In the genomic region with DNA sequence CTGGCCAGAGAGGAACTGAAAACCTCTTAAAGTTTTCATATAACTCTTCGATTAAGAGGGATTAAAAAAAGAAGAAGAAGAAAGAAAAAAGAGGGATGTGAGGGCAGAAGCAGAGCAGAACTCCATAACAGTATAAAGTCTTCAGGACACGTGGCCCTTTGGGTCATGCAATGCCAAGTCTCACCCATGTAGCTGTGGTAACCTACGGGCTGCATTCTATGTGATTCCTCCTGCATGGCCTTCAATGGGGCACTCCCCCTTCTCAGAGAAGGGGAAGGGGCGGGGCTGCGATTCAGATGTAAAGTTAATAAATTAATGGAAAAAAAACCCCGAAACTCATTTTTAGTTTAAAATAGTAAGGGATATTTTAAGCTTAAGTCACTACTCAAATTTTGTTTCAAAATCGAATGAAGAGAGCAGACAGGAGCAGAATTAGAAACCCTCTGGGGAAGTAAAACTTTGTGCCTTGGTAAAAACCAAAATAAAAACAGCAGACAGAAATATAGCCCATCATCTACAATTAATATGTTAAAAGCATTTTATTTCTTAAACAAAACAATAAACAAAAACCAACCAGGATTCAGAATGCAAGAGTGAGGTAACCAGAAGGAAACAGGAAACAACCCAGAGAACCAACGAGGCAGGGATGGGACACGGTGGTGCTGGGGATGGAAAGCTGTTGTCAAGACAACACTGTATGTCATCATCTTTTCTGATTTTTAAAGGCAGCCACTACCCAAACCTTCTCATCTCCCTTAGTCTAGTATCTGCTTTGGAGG, we compare ENCODE assay signal across 20 mouse cellular contexts. TPM values are rescaled to one million over a fixed set of nuclear protein-coding genes. Genes with fewer than 3 reads are reported as not detected.
DNase-seq lines count a peak whose midpoint lies in the region; ATAC-seq and TF ChIP-seq lines count a peak whose summit lies in the region.
"Had no signal": no experiment of that assay in that cellular context is flagged by ENCODE, and none has a peak within 500 bp of the region (broad histone marks: within the 10 kb centered on the region; RNA-seq: fewer than 3 reads in every experiment).

No protein-coding gene starts in this region.

- no peak for TF ChIP-seq EP300 in CH12.LX (IDR thresholded peaks at IDR 0.05; ENCODE audit: low read length)

- peaks cover 10% of the 10 kb centered on the region for H3K36me3 ChIP-seq in heart, embryonic 10.5 days
- H3K36me3 ChIP-seq in limb, embryonic 15.5 days = peaks cover 29% of the 10 kb centered on the region
- peaks cover 37% of the 10 kb centered on the region for H3K36me3 ChIP-seq in limb, embryonic 10.5 days
- peaks cover 0 to 26% of the 10 kb centered on the region in 2 experiments for H3K36me3 ChIP-seq in CH12.LX (replicated peaks in 1 of 2; ENCODE audit: control insufficient read depth in 1 of 2, insufficient read depth in 1 of 2, low read length in 1 of 2)
- H3K36me3 ChIP-seq in forebrain, embryonic 11.5 days (ENCODE audit: control insufficient read depth, insufficient read depth, low read length) = no peaks in the 10 kb centered on the region; the same call in 1 of the 2 replicates

- in situ Hi-C loops in CH12.LX (cut with MboI; ENCODE audit: low pct_ligation_motif_present, low pct_unique_long_range_greater_than_20kb, low sequenced_read_pairs) = no loop called here

- dilution Hi-C loops in CH12.LX (cut with MboI; ENCODE audit: extremely low pct_ligation_motif_present, extremely low pct_unique_long_range_greater_than_20kb, low sequenced_read_pairs) = no loop called here

- no peaks in the 10 kb centered on the region for H3K9me3 ChIP-seq in heart, embryonic 10.5 days
- H3K9me3 ChIP-seq in limb, embryonic 15.5 days = no peaks in the 10 kb centered on the region
- H3K9me3 ChIP-seq in limb, embryonic 10.5 days (replicated peaks) = no peaks in the 10 kb centered on the region
- no peaks in the 10 kb centered on the region for H3K9me3 ChIP-seq in CH12.LX (replicated peaks; ENCODE audit: low read length)
- H3K9me3 ChIP-seq in forebrain, embryonic 11.5 days (ENCODE audit: control insufficient read depth, low read length) = no peaks in the 10 kb centered on the region
- H3K9me3 ChIP-seq: G1E; hindbrain, embryonic 15.5 days; midbrain, embryonic 10.5 days; neural tube, embryonic 15.5 days had no signal

- DNase-seq in heart, embryonic 10.5 days (ENCODE audit: low spot score) = no peak
- DNase-seq in heart, adult 18-20 months = no peak
- no peak for DNase-seq in limb, embryonic 10.5 days (ENCODE audit: low spot score)
- peak; percentile 90 for DNase-seq in CH12.LX (ENCODE audit: extremely low read depth)
- DNase-seq in adrenal gland, adult 8-10 months = no peak
- no peak for DNase-seq in forebrain, embryonic 11.5 days (ENCODE audit: low spot score)
- DNase-seq: embryo, embryonic 11 days; layer of hippocampus, adult 9-11 months; lung, postnatal 10 days; right cerebral cortex, postnatal 4 days had no signal

- no peaks in the 10 kb centered on the region for H3K79me2 ChIP-seq in CH12.LX (replicated peaks; ENCODE audit: control insufficient read depth, extremely low read depth, insufficient read depth, poor library complexity, severe bottlenecking)

- TF ChIP-seq POLR2A in CH12.LX (IDR thresholded peaks at IDR 0.05; ENCODE audit: low read depth, low read length) = 0 out of 2 replicates have a peak, but pooled peaks have one; percentile 30

- TF ChIP-seq RAD21 in CH12.LX (IDR thresholded peaks at IDR 0.05; ENCODE audit: low read depth, low read length) = no peak

- TF ChIP-seq CTCF in CH12.LX (conservative IDR thresholded peaks at IDR 0.05 in 1 of 2, IDR thresholded peaks at IDR 0.05 in 1 of 2; ENCODE audit: low read depth in 2 of 2, low read length in 2 of 2) = no peak

- no peak for ATAC-seq in limb, embryonic 15.5 days (ENCODE audit: insufficient number of reproducible peaks, low FRiP score, low TSS enrichment, low read depth)
- 0 out of 2 replicates have a peak, but pooled peaks have one; percentile 17 for ATAC-seq in megakaryocyte progenitor cell, adult 5-6 weeks (replicated peaks; ENCODE audit: poor library complexity)
- no peak for ATAC-seq in forebrain, embryonic 11.5 days (replicated peaks; ENCODE audit: low FRiP score)
- ATAC-seq: forebrain, embryonic 14.5 days; intestine, postnatal 0 days had no signal

- peak overlapping the region; percentile 69; the same call in 1 of the 2 replicates for H3K27ac ChIP-seq in heart, embryonic 10.5 days
- H3K27ac ChIP-seq in limb, embryonic 15.5 days = 0 out of 2 replicates have a peak overlapping the region, but pooled peaks have one; percentile 27
- H3K27ac ChIP-seq in limb, embryonic 10.5 days = no peak overlapping the region
- H3K27ac ChIP-seq in CH12.LX (ENCODE audit: insufficient read depth, low read depth) = peak overlapping the region; percentile 79
- no peak overlapping the region for H3K27ac ChIP-seq in forebrain, embryonic 11.5 days (ENCODE audit: low read depth, low read length)
- H3K27ac ChIP-seq: hindbrain, embryonic 15.5 days; kidney, postnatal 0 days; midbrain, embryonic 10.5 days; neural tube, embryonic 15.5 days had no signal

- no peak overlapping the region for H3K9ac ChIP-seq in limb, embryonic 15.5 days
- H3K9ac ChIP-seq in CH12.LX (ENCODE audit: insufficient read depth, low read depth) = peak overlapping the region; percentile 63
- H3K9ac ChIP-seq in forebrain, embryonic 11.5 days (ENCODE audit: low read length) = no peak overlapping the region
- H3K9ac ChIP-seq: hindbrain, embryonic 15.5 days; neural tube, embryonic 15.5 days had no signal

- peaks cover 15% of the 10 kb centered on the region; the same call in 1 of the 2 replicates for H3K4me1 ChIP-seq in heart, embryonic 10.5 days
- H3K4me1 ChIP-seq in limb, embryonic 15.5 days = no peaks in the 10 kb centered on the region
- 0 out of 2 replicates have a peak, but pooled peaks cover under 1% of the 10 kb centered on the region for H3K4me1 ChIP-seq in limb, embryonic 10.5 days
- peaks cover 13 to 39% of the 10 kb centered on the region in 2 experiments for H3K4me1 ChIP-seq in CH12.LX (ENCODE audit: control insufficient read depth in 1 of 2, insufficient read depth in 2 of 2)
- H3K4me1 ChIP-seq in forebrain, embryonic 11.5 days (replicated peaks; ENCODE audit: control insufficient read depth, insufficient read depth, low read length) = no peaks in the 10 kb centered on the region
- H3K4me1 ChIP-seq: hindbrain, embryonic 15.5 days; midbrain, embryonic 10.5 days; neural tube, embryonic 15.5 days had no signal

- WGBS in heart, embryonic 10.5 days = 85% methylated on average over 9 of the region's 9 CpGs
- WGBS in limb, embryonic 15.5 days = 80% methylated on average over 9 of the region's 9 CpGs
- 89% methylated on average over 9 of the region's 9 CpGs for WGBS in limb, embryonic 10.5 days
- 87% methylated on average over 9 of the region's 9 CpGs for WGBS in forebrain, embryonic 11.5 days

- no peak overlapping the region for H3K4me3 ChIP-seq in heart, embryonic 10.5 days
- no peak overlapping the region for H3K4me3 ChIP-seq in limb, embryonic 15.5 days
- H3K4me3 ChIP-seq in limb, embryonic 10.5 days = no peak overlapping the region
- H3K4me3 ChIP-seq in CH12.LX (replicated peaks in 1 of 3; ENCODE audit: low read depth in 2 of 3, low read length in 2 of 3, poor library complexity in 1 of 3) = peak overlapping the region in 1 of 3 experiments; percentile 13
- H3K4me3 ChIP-seq in forebrain, embryonic 11.5 days (ENCODE audit: low read depth, low read length) = no peak overlapping the region
- H3K4me3 ChIP-seq: hindbrain, embryonic 15.5 days; midbrain, embryonic 10.5 days; neural tube, embryonic 15.5 days had no signal

- H3K27me3 ChIP-seq in heart, embryonic 10.5 days (ENCODE audit: insufficient read depth, poor library complexity, severe bottlenecking) = no peaks in the 10 kb centered on the region
- no peaks in the 10 kb centered on the region for H3K27me3 ChIP-seq in limb, embryonic 15.5 days
- no peaks in the 10 kb centered on the region for H3K27me3 ChIP-seq in limb, embryonic 10.5 days (ENCODE audit: low read depth, poor library complexity, severe bottlenecking)
- no peaks in the 10 kb centered on the region for H3K27me3 ChIP-seq in CH12.LX (replicated peaks)
- H3K27me3 ChIP-seq in forebrain, embryonic 11.5 days (ENCODE audit: control insufficient read depth, insufficient read depth, low read length) = no peaks in the 10 kb centered on the region
- H3K27me3 ChIP-seq: hindbrain, embryonic 15.5 days; neural tube, embryonic 15.5 days had no signal

- no peak overlapping the region for H3K4me2 ChIP-seq in limb, embryonic 15.5 days
- H3K4me2 ChIP-seq in CH12.LX (ENCODE audit: insufficient read depth, low read depth, poor library complexity, severe bottlenecking) = peak overlapping the region; percentile 91
- H3K4me2 ChIP-seq in forebrain, embryonic 11.5 days (ENCODE audit: low read depth, low read length, severe bottlenecking) = no peak overlapping the region
- H3K4me2 ChIP-seq: hindbrain, embryonic 15.5 days; neural tube, embryonic 15.5 days had no signal

RNA-seq across cellular contexts. Expression of gene Hacl1, which starts 55.3 kb away (rescaled TPM):
- 7.8 and 8.8 TPM in 2 replicates for polyA plus RNA-seq in heart, embryonic 10.5 days (2016; fragmentation: Nextera tagmentation; extraction: Ambion mirVana)
- 10 to 100 TPM; 10.9 to 11.5 TPM for total RNA-seq in heart, adult 18-20 months (2021)
- 12.2 and 14.7 TPM in 2 replicates for polyA plus RNA-seq in limb, embryonic 15.5 days (2015; fragmentation: Nextera tagmentation; extraction: Ambion mirVana)
- polyA plus RNA-seq in limb, embryonic 10.5 days (2016; fragmentation: Nextera tagmentation; extraction: Ambion mirVana) = 6.1 and 9.4 TPM in 2 replicates
- 14.3 and 20.2 TPM in 2 replicates for total RNA-seq in CH12.LX (2012; rRNA removed)
- 22.6 and 23.7 TPM in 2 replicates for total RNA-seq in CH12.LX (2014; rRNA removed)
- polyA plus RNA-seq in CH12.LX (2012; ENCODE audit: insufficient read length, low read depth) = 13.6 and 13.7 TPM in 2 replicates
- total RNA-seq in megakaryocyte progenitor cell, adult 5-6 weeks (2015) = 13.3 and 18.9 TPM in 2 replicates
- 34.8 and 35.6 TPM in 2 replicates for total RNA-seq in megakaryocyte progenitor cell, adult 5-6 weeks (2017)
- 10 to 100 TPM; 30.2 to 50.3 (median 41.6) TPM for total RNA-seq in adrenal gland, adult 8-10 months (2022)
- 6.9 and 9.4 TPM in 2 replicates for polyA plus RNA-seq in forebrain, embryonic 11.5 days (2014; fragmentation: Nextera tagmentation; extraction: Ambion mirVana)

RNA-seq across cellular contexts. Expression of gene Btd, which starts 55.6 kb away (rescaled TPM):
- polyA plus RNA-seq in heart, embryonic 10.5 days (2016; fragmentation: Nextera tagmentation; extraction: Ambion mirVana) = 21.2 and 23.8 TPM in 2 replicates
- total RNA-seq in heart, adult 18-20 months (2021) = 10 to 100 TPM in 1 of 2 experiments, 1 to 10 TPM in 1; 7.8 to 13.2 TPM
- polyA plus RNA-seq in limb, embryonic 15.5 days (2015; fragmentation: Nextera tagmentation; extraction: Ambion mirVana) = 37.1 and 37.8 TPM in 2 replicates
- polyA plus RNA-seq in limb, embryonic 10.5 days (2016; fragmentation: Nextera tagmentation; extraction: Ambion mirVana) = 12.1 and 16.3 TPM in 2 replicates
- 14.1 and 16.2 TPM in 2 replicates for total RNA-seq in CH12.LX (2012; rRNA removed)
- 22.5 and 23.0 TPM in 2 replicates for total RNA-seq in CH12.LX (2014; rRNA removed)
- polyA plus RNA-seq in CH12.LX (2012; ENCODE audit: insufficient read length, low read depth) = 18.2 and 25.4 TPM in 2 replicates
- 14.7 and 15.6 TPM in 2 replicates for total RNA-seq in megakaryocyte progenitor cell, adult 5-6 weeks (2015)
- total RNA-seq in megakaryocyte progenitor cell, adult 5-6 weeks (2017) = 8.1 and 14.3 TPM in 2 replicates
- total RNA-seq in adrenal gland, adult 8-10 months (2022) = 10 to 100 TPM; 49.5 to 78.3 (median 62.2) TPM
- polyA plus RNA-seq in forebrain, embryonic 11.5 days (2014; fragmentation: Nextera tagmentation; extraction: Ambion mirVana) = 13.4 and 13.5 TPM in 2 replicates

RNA-seq across cellular contexts. Expression of gene Gm49387, which starts 55.7 kb away (rescaled TPM):
- polyA plus RNA-seq in heart, embryonic 10.5 days (2016; fragmentation: Nextera tagmentation; extraction: Ambion mirVana) = 0.74 and 2.4 TPM in 2 replicates
- total RNA-seq in heart, adult 18-20 months (2021) = 1 to 10 TPM in 1 of 2 experiments, not detected in 1; 2.1 TPM
- 0.97 and 1.7 TPM in 2 replicates for polyA plus RNA-seq in limb, embryonic 15.5 days (2015; fragmentation: Nextera tagmentation; extraction: Ambion mirVana)
- polyA plus RNA-seq in limb, embryonic 10.5 days (2016; fragmentation: Nextera tagmentation; extraction: Ambion mirVana) = 0.36 and 0.50 TPM in 2 replicates
- total RNA-seq in CH12.LX (2012; rRNA removed) (not detected in 2 replicates), CH12.LX (2014; rRNA removed) (not detected in 2 replicates)
- polyA plus RNA-seq in CH12.LX (2012; ENCODE audit: insufficient read length, low read depth) = 0.71 TPM in 1 of 2 replicates, not detected in the other
- not detected in 2 replicates for total RNA-seq in megakaryocyte progenitor cell, adult 5-6 weeks (2015)
- not detected in 2 replicates for total RNA-seq in megakaryocyte progenitor cell, adult 5-6 weeks (2017)
- total RNA-seq in adrenal gland, adult 8-10 months (2022) = not detected
- polyA plus RNA-seq in forebrain, embryonic 11.5 days (2014; fragmentation: Nextera tagmentation; extraction: Ambion mirVana) = not detected in 2 replicates
- total RNA-seq: G1E; gastrocnemius, postnatal 4 days had no signal
- polyA plus RNA-seq: forebrain, embryonic 14.5 days; G1E; hindbrain, embryonic 15.5 days; kidney, postnatal 0 days had no signal

Comparison
In these comparisons a context has a peak if more than half of its experiments do, and no peak if none do; other contexts are left out.
1. H3K27ac ChIP-seq: peak in heart, embryonic 10.5 days (single experiment), limb, embryonic 15.5 days (single experiment) and CH12.LX (single experiment); none in limb, embryonic 10.5 days (single experiment) and forebrain, embryonic 11.5 days (single experiment).